Mouse (Mus musculus): Measurements from ENCODE around the gene Osmr.

- TF ChIP-seq GATA1 (IDR thresholded peaks at IDR 0.05; ENCODE audit: borderline replicate concordance, low read length) (no peak), FLI1 (IDR thresholded peaks at IDR 0.05; ENCODE audit: low read length) (no peak)
These were observed 83.1 kb downstream of the Osmr start for GRCm38 (mm10) chr15:6791648-6792047.
